Mouse (Mus musculus) adipose tissue, adult 10 weeks (tissue): ENCODE data around the gene Rps2. TPM values are rescaled to one million over a fixed set of nuclear protein-coding genes. Genes with fewer than 3 reads are reported as not detected.

Source experiments
- polyA plus RNA-seq: library from polyadenylated mRNA; stranded (reverse); fragments of 350-450 nt; fragmentation: Illumina TruSeq; extraction: RNeasy Lipid Tissue Mini Kit (QIAGEN cat#74804); gene quantifications from one replicate; pipeline ENCODE4 v1.2.3, GENCODE M21; 2014; ENCODE audit warnings: low read depth, low replicate concordance

Rps2 gene
- 1,196 TPM for polyA plus RNA-seq

GRCm38 (mm10) chr17:24717943-24718342 is at the start of gene Rps2, which contains the start of gene Rnf151:
Gene Rps2 (plus strand): TSS chr17:24718116.
Gene Rnf151 (minus strand): TSS chr17:24718063.

GRCm38 (mm10) chr17:24669545-24670245 is 48.2 kb upstream of the Rps2 start, which contains the start of gene Zfp598:
Gene Zfp598 (plus strand): TSS chr17:24669687.

GRCm38 (mm10) chr17:24689251-24690081 is 28.4 kb upstream of the Rps2 start, which contains the start of gene Syngr3:
Gene Syngr3 (minus strand): TSS chr17:24689955.

GRCm38 (mm10) chr17:24696011-24696697 is 21.8 kb upstream of the Rps2 start, which contains the start of the genes Gfer and Noxo1:
Gene Gfer (minus strand): TSS chr17:24696156.
Gene Noxo1 (plus strand): TSS chr17:24696234.

GRCm38 (mm10) chr17:24706982-24707800 is 10.7 kb upstream of the Rps2 start, which contains the start of gene Tbl3:
Gene Tbl3 (minus strand): TSS chr17:24707660.

GRCm38 (mm10) chr17:24724184-24724583 is 6.3 kb downstream of the Rps2 start, which contains the start of gene Ndufb10:
Gene Ndufb10 (minus strand): TSS chr17:24724478.

GRCm38 (mm10) chr17:24727618-24728017 is 9.7 kb downstream of the Rps2 start, which contains the start of gene Rpl3l:
Gene Rpl3l (plus strand): TSS chr17:24727820.

GRCm38 (mm10) chr17:24736330-24737051 is 18.6 kb downstream of the Rps2 start, which contains the start of gene Msrb1:
Gene Msrb1 (plus strand): TSS chr17:24736642.

GRCm38 (mm10) chr17:24752415-24753394 is 34.8 kb downstream of the Rps2 start, which contains the start of gene Hs3st6:
Gene Hs3st6 (plus strand): TSS chr17:24752988.

Other genes with a start within 250 kb of the Rps2 start
- gene E4f1, start 247.8 kb upstream of the Rps2 start, polyA plus RNA-seq: 40.1 TPM
- 63.0 TPM for gene Pgp, start 247.7 kb upstream of the Rps2 start, polyA plus RNA-seq
- 1.4 TPM for gene Bricd5, start 244.2 kb upstream of the Rps2 start, polyA plus RNA-seq
- 16.6 TPM for gene Mlst8, start 239.0 kb upstream of the Rps2 start, polyA plus RNA-seq
- 1.7 TPM for gene Caskin1, start 229.5 kb upstream of the Rps2 start, polyA plus RNA-seq
- 99.5 TPM for gene Traf7, start 190.2 kb upstream of the Rps2 start, polyA plus RNA-seq
- 59.2 TPM for gene Rab26, start 183.9 kb upstream of the Rps2 start, polyA plus RNA-seq
- 51.6 TPM for gene Pkd1, start 168.3 kb upstream of the Rps2 start, polyA plus RNA-seq
- 71.7 TPM for gene Tsc2, start 85.5 kb upstream of the Rps2 start, polyA plus RNA-seq
- gene Nthl1, start 85.4 kb upstream of the Rps2 start, polyA plus RNA-seq: 10.0 TPM
- gene Slc9a3r2, start 67.8 kb upstream of the Rps2 start, polyA plus RNA-seq: 43.1 TPM
- gene Npw, start 59.7 kb upstream of the Rps2 start, polyA plus RNA-seq: not detected
- 33.7 TPM for gene Zfp598, start 48.4 kb upstream of the Rps2 start, polyA plus RNA-seq
- not detected for gene Syngr3, start 28.2 kb upstream of the Rps2 start, polyA plus RNA-seq
- 27.0 TPM for gene Gfer, start 22.0 kb upstream of the Rps2 start, polyA plus RNA-seq
- gene Noxo1, start 21.9 kb upstream of the Rps2 start, polyA plus RNA-seq: 4.2 TPM
- gene Tbl3, start 10.5 kb upstream of the Rps2 start, polyA plus RNA-seq: 20.3 TPM
- 8.2 TPM for gene Rnf151, start 53 bp upstream of the Rps2 start, polyA plus RNA-seq
- 212 TPM for gene Ndufb10, start 6.4 kb downstream of the Rps2 start, polyA plus RNA-seq
- gene Rpl3l, start 9.7 kb downstream of the Rps2 start, polyA plus RNA-seq: 44.8 TPM
- gene Msrb1, start 18.5 kb downstream of the Rps2 start, polyA plus RNA-seq: 165 TPM
- 22.6 TPM for gene Hs3st6, start 34.9 kb downstream of the Rps2 start, polyA plus RNA-seq
- 1.1 TPM for gene Meiob, start 86.2 kb downstream of the Rps2 start, polyA plus RNA-seq
- gene Hagh, start 122.0 kb downstream of the Rps2 start, polyA plus RNA-seq: 75.0 TPM
- gene Fahd1, start 132.2 kb downstream of the Rps2 start, polyA plus RNA-seq: 15.6 TPM
- gene Igfals, start 147.9 kb downstream of the Rps2 start, polyA plus RNA-seq: 11.6 TPM
- gene Nubp2, start 168.2 kb downstream of the Rps2 start, polyA plus RNA-seq: 38.1 TPM
- 33.3 TPM for gene Spsb3, start 168.5 kb downstream of the Rps2 start, polyA plus RNA-seq
- 35.3 TPM for gene Eme2, start 177.0 kb downstream of the Rps2 start, polyA plus RNA-seq
- gene Mrps34, start 177.0 kb downstream of the Rps2 start, polyA plus RNA-seq: 79.8 TPM
- 52.6 TPM for gene Nme3, start 178.4 kb downstream of the Rps2 start, polyA plus RNA-seq
- gene Mapk8ip3, start 218.9 kb downstream of the Rps2 start, polyA plus RNA-seq: 54.7 TPM
- gene Jpt2, start 242.6 kb downstream of the Rps2 start, polyA plus RNA-seq: 49.4 TPM